Mouse (Mus musculus) MEL (cell line): Measurements from ENCODE around the gene Ctsh. TPM values are rescaled to one million over a fixed set of nuclear protein-coding genes. Genes with fewer than 3 reads are reported as not detected.

ENCODE experiments used
- DNase-seq: peaks from one replicate; pipeline ENCODE4 v3.0.0; 2011; ENCODE audit warnings: low read depth, low spot score
- H3K27ac ChIP-seq: 2 replicates; pipeline ENCODE4 v1.5.1; 2012; ENCODE audit warnings: low read depth, mild to moderate bottlenecking, control low read depth, low read length, moderate library complexity; ENCODE audit not compliant: control insufficient read depth
- H3K27me3 ChIP-seq, 2 experiments: fragments of 150-350 bp in 1 of 2; sonication (generic) in 1 of 2; 2 replicates each; pipeline ENCODE4 v1.6.1; 2012; ENCODE audit warnings: low read length in 2 of 2, mild to moderate bottlenecking in 2 of 2, improper control_type of control experiment in 1 of 2, moderate library complexity in 1 of 2; ENCODE audit not compliant: insufficient read depth in 2 of 2, control insufficient read depth in 1 of 2
- H3K36me3 ChIP-seq, 2 experiments: 2 replicates each; pipeline ENCODE4 v1.6.1; 2012 to 2014; ENCODE audit warnings: low read length in 2 of 2, improper control_type of control experiment in 1 of 2, inconsistent platforms in 1 of 2, mild to moderate bottlenecking in 1 of 2; ENCODE audit not compliant: insufficient read depth in 2 of 2, control insufficient read depth in 1 of 2
- H3K4me1 ChIP-seq, 2 experiments: fragments of 150-350 bp in 1 of 2; sonication (generic) in 1 of 2; 2 replicates each; pipeline ENCODE4 v1.6.1; 2012; ENCODE audit warnings: low read length in 2 of 2, improper control_type of control experiment in 1 of 2, mild to moderate bottlenecking in 1 of 2; ENCODE audit not compliant: insufficient read depth in 2 of 2, control insufficient read depth in 1 of 2
- H3K4me3 ChIP-seq, 2 experiments: fragments of 150-350 bp in 1 of 2; sonication (generic) in 1 of 2; 2 replicates each; pipeline ENCODE4 v1.5.1; 2012; ENCODE audit warnings: low read depth in 2 of 2, low read length in 2 of 2, mild to moderate bottlenecking in 2 of 2, moderate library complexity in 2 of 2, control low read depth in 1 of 2, improper control_type of control experiment in 1 of 2; ENCODE audit not compliant: control insufficient read depth in 1 of 2, insufficient read depth in 1 of 2
- H3K79me2 ChIP-seq: 2 replicates; pipeline ENCODE4 v1.6.1; 2012; ENCODE audit warnings: mild to moderate bottlenecking, low read length, moderate library complexity; ENCODE audit not compliant: control insufficient read depth, poor library complexity, insufficient read depth
- H3K9ac ChIP-seq: 2 replicates; pipeline ENCODE4 v1.6.1; 2012; ENCODE audit warnings: low read depth, mild to moderate bottlenecking, control low read depth, low read length, moderate library complexity; ENCODE audit not compliant: control insufficient read depth, poor library complexity, severe bottlenecking
- H3K9me3 ChIP-seq: fragments of 150-350 bp; sonication (generic); replicated peaks from 2 replicates; pipeline ENCODE4 v1.6.1; 2012; ENCODE audit warnings: mild to moderate bottlenecking, low read length, improper control_type of control experiment, moderate library complexity; ENCODE audit not compliant: insufficient read depth
- BHLHE40 ChIP-seq: IDR thresholded peaks from 2 replicates; pipeline ENCODE4 v1.6.1; 2012; ENCODE audit warnings: low read depth, mild to moderate bottlenecking, inconsistent platforms, low read length, improper control_type of control experiment, borderline replicate concordance
- CHD2 ChIP-seq: IDR thresholded peaks from 2 replicates; pipeline ENCODE4 v1.6.1; 2011; ENCODE audit warnings: low read length, improper control_type of control experiment
- CTCF ChIP-seq, 3 experiments: IDR thresholded peaks in 2 of 3; conservative IDR thresholded peaks in 1 of 3; 2 replicates each; pipeline ENCODE4 v1.5.1; 2011 to 2012; ENCODE audit warnings: low read length in 3 of 3, low read depth in 2 of 3, mild to moderate bottlenecking in 2 of 3, improper control_type of control experiment in 1 of 3, inconsistent platforms in 1 of 3, mixed read lengths in 1 of 3, moderate library complexity in 1 of 3; ENCODE audit not compliant: control insufficient read depth in 1 of 3, insufficient read depth in 1 of 3, poor library complexity in 1 of 3, severe bottlenecking in 1 of 3
- E2F4 ChIP-seq: IDR thresholded peaks from 2 replicates; pipeline ENCODE4 v1.6.1; 2011; ENCODE audit warnings: low read depth, low read length, improper control_type of control experiment, borderline replicate concordance
- ELF1 ChIP-seq: IDR thresholded peaks from 2 replicates; pipeline ENCODE4 v1.6.1; 2014; ENCODE audit warnings: low read depth, mild to moderate bottlenecking, inconsistent platforms, low read length, improper control_type of control experiment, moderate library complexity
- EP300 ChIP-seq, 2 experiments: IDR thresholded peaks; 2 replicates each; pipeline ENCODE4 v1.6.1; 2011; ENCODE audit warnings: improper control_type of control experiment in 2 of 2, low read length in 2 of 2, low read depth in 1 of 2, mild to moderate bottlenecking in 1 of 2
- ETS1 ChIP-seq: IDR thresholded peaks from 2 replicates; pipeline ENCODE4 v1.6.1; 2012; ENCODE audit warnings: low read depth, mild to moderate bottlenecking, inconsistent platforms, low read length, improper control_type of control experiment, moderate library complexity
- GABPA ChIP-seq: IDR thresholded peaks from 2 replicates; pipeline ENCODE4 v1.6.1; 2012; ENCODE audit warnings: low read depth, mild to moderate bottlenecking, inconsistent platforms, low read length, improper control_type of control experiment, moderate library complexity
- MAX ChIP-seq: IDR thresholded peaks from 2 replicates; pipeline ENCODE4 v1.6.1; 2011; ENCODE audit warnings: low read length, improper control_type of control experiment
- MAZ ChIP-seq: IDR thresholded peaks from 2 replicates; pipeline ENCODE4 v1.6.1; 2012; ENCODE audit warnings: low read depth, mild to moderate bottlenecking, inconsistent platforms, low read length, improper control_type of control experiment
- MEF2A ChIP-seq: IDR thresholded peaks from 2 replicates; pipeline ENCODE4 v1.6.1; 2014; ENCODE audit warnings: low read depth, mild to moderate bottlenecking, inconsistent platforms, low read length, improper control_type of control experiment; ENCODE audit not compliant: poor library complexity, insufficient replicate concordance, severe bottlenecking; ENCODE audit errors: extremely low read depth
- MYC ChIP-seq: IDR thresholded peaks from 2 replicates; pipeline ENCODE4 v1.6.1; 2011; ENCODE audit warnings: low read depth, mild to moderate bottlenecking, low read length, improper control_type of control experiment, moderate library complexity
- NELFE ChIP-seq: IDR thresholded peaks from 2 replicates; pipeline ENCODE4 v1.6.1; 2011; ENCODE audit warnings: low read depth, low read length, improper control_type of control experiment
- NRF1 ChIP-seq: IDR thresholded peaks from 2 replicates; pipeline ENCODE4 v1.6.1; 2014; ENCODE audit warnings: low read depth, mild to moderate bottlenecking, inconsistent platforms, low read length, improper control_type of control experiment, moderate library complexity; ENCODE audit not compliant: poor library complexity, insufficient read depth, severe bottlenecking
- POLR2A ChIP-seq, 2 experiments: IDR thresholded peaks; 2 replicates each; pipeline ENCODE4 v1.6.1; 2011 to 2012; ENCODE audit warnings: low read length in 2 of 2, mild to moderate bottlenecking in 2 of 2, control low read depth in 1 of 2, improper control_type of control experiment in 1 of 2, low read depth in 1 of 2, moderate library complexity in 1 of 2; ENCODE audit not compliant: control insufficient read depth in 1 of 2, insufficient read depth in 1 of 2, poor library complexity in 1 of 2
- POLR2AphosphoS5 ChIP-seq: IDR thresholded peaks from 2 replicates; pipeline ENCODE4 v1.6.1; 2012; ENCODE audit warnings: low read depth, borderline replicate concordance, mild to moderate bottlenecking, inconsistent platforms, low read length, moderate library complexity, mixed read lengths
- RAD21 ChIP-seq: IDR thresholded peaks from 2 replicates; pipeline ENCODE4 v1.6.1; 2011; ENCODE audit warnings: mild to moderate bottlenecking, low read depth, low read length, improper control_type of control experiment
- RCOR1 ChIP-seq: IDR thresholded peaks from 2 replicates; pipeline ENCODE4 v1.6.1; 2012; ENCODE audit warnings: low read depth, mild to moderate bottlenecking, inconsistent platforms, low read length, improper control_type of control experiment
- SIN3A ChIP-seq: IDR thresholded peaks from 2 replicates; pipeline ENCODE4 v1.6.1; 2012; ENCODE audit warnings: low read length, improper control_type of control experiment, inconsistent platforms
- TAL1 ChIP-seq: IDR thresholded peaks from 2 replicates; pipeline ENCODE4 v1.6.1; 2012; ENCODE audit warnings: mild to moderate bottlenecking, inconsistent platforms, low read length, moderate library complexity, mixed read lengths
- TBP ChIP-seq: IDR thresholded peaks from 2 replicates; pipeline ENCODE4 v1.8.0; 2011; ENCODE audit warnings: low read depth, low read length, improper control_type of control experiment
- TCF12 ChIP-seq: IDR thresholded peaks from 2 replicates; pipeline ENCODE4 v1.6.1; 2014; ENCODE audit warnings: low read depth, mild to moderate bottlenecking, inconsistent platforms, low read length, improper control_type of control experiment, moderate library complexity
- UBTF ChIP-seq: IDR thresholded peaks from 2 replicates; pipeline ENCODE4 v1.6.1; 2012; ENCODE audit warnings: low read depth, mild to moderate bottlenecking, inconsistent platforms, low read length, improper control_type of control experiment, moderate library complexity, borderline replicate concordance; ENCODE audit not compliant: insufficient read depth
- USF2 ChIP-seq, 2 experiments: IDR thresholded peaks; 2 replicates each; pipeline ENCODE4 v1.6.1; 2011 to 2012; ENCODE audit warnings: improper control_type of control experiment in 2 of 2, low read length in 2 of 2, borderline replicate concordance in 1 of 2, inconsistent platforms in 1 of 2, low read depth in 1 of 2, mild to moderate bottlenecking in 1 of 2; ENCODE audit not compliant: insufficient read depth in 1 of 2
- ZC3H11A ChIP-seq: IDR thresholded peaks from 2 replicates; pipeline ENCODE4 v1.6.1; 2012; ENCODE audit warnings: low read depth, mild to moderate bottlenecking, inconsistent platforms, low read length, improper control_type of control experiment
- ZKSCAN1 ChIP-seq: IDR thresholded peaks from 2 replicates; pipeline ENCODE4 v1.6.1; 2012; ENCODE audit warnings: low read depth, mild to moderate bottlenecking, inconsistent platforms, low read length, improper control_type of control experiment, moderate library complexity
- ZMIZ1 ChIP-seq: IDR thresholded peaks from 2 replicates; pipeline ENCODE4 v1.6.1; 2012; ENCODE audit warnings: low read depth, mild to moderate bottlenecking, inconsistent platforms, low read length, improper control_type of control experiment, moderate library complexity
- ZNF384 ChIP-seq: IDR thresholded peaks from 2 replicates; pipeline ENCODE4 v1.6.1; 2012; ENCODE audit warnings: low read depth, mild to moderate bottlenecking, inconsistent platforms, low read length, improper control_type of control experiment
- polyA plus RNA-seq, 2 experiments: library from polyadenylated mRNA; stranded (reverse) in 1 of 2; unstranded in 1 of 2; fragments of >175 nt in 1 of 2; fragments of >200 nt in 1 of 2; gene quantifications; 2 replicates each; pipeline versions ENCODE4 v1.2.1 to v1.2.4; 2012; ENCODE audit warnings: low replicate concordance in 2 of 2, low read depth in 1 of 2; ENCODE audit not compliant: insufficient read length in 2 of 2, insufficient read depth in 1 of 2, missing spikeins in 1 of 2
- total RNA-seq: library from RNA; depleted of rRNA; stranded (reverse); fragments of 300-350 nt; gene quantifications from 2 replicates; pipeline ENCODE4 v1.2.3, GENCODE M21; 2012

Ctsh gene
- total and polyA plus RNA-seq, 3 experiments, result not detected

GRCm38 (mm10) chr9:90014649-90015048 lies 39.3 kb upstream of the Ctsh start:
- TF ChIP-seq CTCF (IDR thresholded peaks at IDR 0.05 in 2 of 3, conservative IDR thresholded peaks at IDR 0.05 in 1 of 3; ENCODE audit: control insufficient read depth in 1 of 3, insufficient read depth in 1 of 3, low read depth in 2 of 3, low read length in 3 of 3, poor library complexity in 1 of 3, severe bottlenecking in 1 of 3) (no peak), E2F4 (no peak), GABPA (no peak), RAD21 (no peak), EP300 (IDR thresholded peaks at IDR 0.05; ENCODE audit: low read depth in 1 of 2, low read length in 2 of 2) (no peak), TBP (no peak), POLR2A (IDR thresholded peaks at IDR 0.05; ENCODE audit: control insufficient read depth in 1 of 2, insufficient read depth in 1 of 2, low read depth in 1 of 2, low read length in 2 of 2, poor library complexity in 1 of 2) (no peak), ELF1 (no peak), MYC (no peak), UBTF (no peak), ZMIZ1 (no peak), ZNF384 (no peak), POLR2AphosphoS5 (no peak), NELFE (no peak), ZKSCAN1 (no peak), BHLHE40 (no peak), TCF12 (no peak), MAZ (no peak), USF2 (IDR thresholded peaks at IDR 0.05; ENCODE audit: borderline replicate concordance in 1 of 2, insufficient read depth in 1 of 2, low read depth in 1 of 2, low read length in 2 of 2) (no peak)
- H3K27me3 ChIP-seq, result no peaks in the 10 kb centered on the region
- no peak overlapping the region for H3K9ac ChIP-seq
- H3K4me3 ChIP-seq, result no peak overlapping the region
- no peak overlapping the region for H3K27ac ChIP-seq
- H3K36me3 ChIP-seq, result no peaks in the 10 kb centered on the region
- H3K79me2 ChIP-seq, result no peaks in the 10 kb centered on the region
- H3K4me1 ChIP-seq, result no peaks in the 10 kb centered on the region
- H3K9me3 ChIP-seq, result no peaks in the 10 kb centered on the region
- no peak for DNase-seq

- H3K4me1 ChIP-seq, result no peaks in the 10 kb centered on the region
- H3K9me3 ChIP-seq, result no peaks in the 10 kb centered on the region
- H3K36me3 ChIP-seq, result no peaks in the 10 kb centered on the region
- no peak overlapping the region for H3K27ac ChIP-seq
- no peak for TF ChIP-seq MEF2A
- TF ChIP-seq RCOR1, result no peak
- no peak for TF ChIP-seq GABPA
- no peak for TF ChIP-seq E2F4
- no peak for TF ChIP-seq ZKSCAN1
- no peak for TF ChIP-seq ZMIZ1
- no peak for TF ChIP-seq MAX
- no peak for TF ChIP-seq CTCF (IDR thresholded peaks at IDR 0.05 in 2 of 3, conservative IDR thresholded peaks at IDR 0.05 in 1 of 3; ENCODE audit: control insufficient read depth in 1 of 3, insufficient read depth in 1 of 3, low read depth in 2 of 3, low read length in 3 of 3, poor library complexity in 1 of 3, severe bottlenecking in 1 of 3)
- no peak for TF ChIP-seq ETS1
- no peak for TF ChIP-seq MYC
- TF ChIP-seq TAL1, result no peak
- TF ChIP-seq SIN3A, result no peak
- TF ChIP-seq CHD2, result no peak
- TF ChIP-seq POLR2A (IDR thresholded peaks at IDR 0.05; ENCODE audit: control insufficient read depth in 1 of 2, insufficient read depth in 1 of 2, low read depth in 1 of 2, low read length in 2 of 2, poor library complexity in 1 of 2), result no peak
- no peak for TF ChIP-seq ZC3H11A
- no peak for TF ChIP-seq NRF1
- no peak for DNase-seq
- no peaks in the 10 kb centered on the region for H3K79me2 ChIP-seq
- no peak overlapping the region for H3K9ac ChIP-seq
- H3K4me3 ChIP-seq, result no peak overlapping the region
- no peaks in the 10 kb centered on the region for H3K27me3 ChIP-seq
Observed at GRCm38 (mm10) chr9:90016204-90016603, 37.7 kb upstream of the Ctsh start.
